Mouse (Mus musculus) ES-Bruce4 (cell line): Measurements from ENCODE around the gene Padi1. TPM values are rescaled to one million over a fixed set of nuclear protein-coding genes. Genes with fewer than 3 reads are reported as not detected.

ENCODE experiments used
- H3K27ac ChIP-seq: 2 replicates; pipeline ENCODE4 v1.5.1; 2012; ENCODE audit warnings: low read length, inconsistent platforms; ENCODE audit not compliant: insufficient read depth
- H3K27me3 ChIP-seq: 2 replicates; pipeline ENCODE4 v1.6.1; 2012; ENCODE audit warnings: mild to moderate bottlenecking, low read length, inconsistent platforms; ENCODE audit not compliant: control insufficient read depth, poor library complexity, insufficient read depth, severe bottlenecking
- H3K36me3 ChIP-seq: 2 replicates; pipeline ENCODE4 v1.6.1; 2012; ENCODE audit warnings: inconsistent platforms, mild to moderate bottlenecking, low read length, moderate library complexity; ENCODE audit not compliant: control insufficient read depth, poor library complexity, insufficient read depth, severe bottlenecking
- H3K4me1 ChIP-seq: one replicate; pipeline ENCODE4 v1.8.1; 2011; ENCODE audit warnings: low read length; ENCODE audit not compliant: control insufficient read depth, insufficient read depth
- H3K4me3 ChIP-seq: 2 replicates; pipeline ENCODE4 v1.5.1; 2011; ENCODE audit warnings: low read depth, mild to moderate bottlenecking, low read length
- H3K9ac ChIP-seq: 2 replicates; pipeline ENCODE4 v1.6.1; 2012; ENCODE audit warnings: low read depth, mild to moderate bottlenecking, inconsistent platforms; ENCODE audit not compliant: poor library complexity, severe bottlenecking
- H3K9me3 ChIP-seq: replicated peaks from 2 replicates; pipeline ENCODE4 v1.6.1; 2012; ENCODE audit warnings: mild to moderate bottlenecking, low read length, inconsistent platforms; ENCODE audit not compliant: control insufficient read depth, poor library complexity, insufficient read depth, severe bottlenecking
- CTCF ChIP-seq: IDR thresholded peaks from one replicate; pipeline ENCODE4 v1.8.1; 2011; ENCODE audit warnings: low read depth, low read length
- EP300 ChIP-seq: IDR thresholded peaks from 2 replicates; pipeline ENCODE4 v1.6.1; 2011; ENCODE audit warnings: low read depth, low read length; ENCODE audit not compliant: insufficient read depth
- POLR2A ChIP-seq: IDR thresholded peaks from one replicate; pipeline ENCODE4 v1.8.1; 2011; ENCODE audit warnings: low read length; ENCODE audit not compliant: insufficient read depth
- polyA plus RNA-seq: library from polyadenylated mRNA; stranded (reverse); fragments of >200 nt; gene quantifications from 2 replicates; pipeline ENCODE4 v1.2.4, GENCODE M21; 2011; ENCODE audit warnings: low read depth; ENCODE audit not compliant: missing spikeins, insufficient read depth, insufficient read length

Padi1 gene
- polyA plus RNA-seq, 1 experiment: 0.43 TPM

DNA sequence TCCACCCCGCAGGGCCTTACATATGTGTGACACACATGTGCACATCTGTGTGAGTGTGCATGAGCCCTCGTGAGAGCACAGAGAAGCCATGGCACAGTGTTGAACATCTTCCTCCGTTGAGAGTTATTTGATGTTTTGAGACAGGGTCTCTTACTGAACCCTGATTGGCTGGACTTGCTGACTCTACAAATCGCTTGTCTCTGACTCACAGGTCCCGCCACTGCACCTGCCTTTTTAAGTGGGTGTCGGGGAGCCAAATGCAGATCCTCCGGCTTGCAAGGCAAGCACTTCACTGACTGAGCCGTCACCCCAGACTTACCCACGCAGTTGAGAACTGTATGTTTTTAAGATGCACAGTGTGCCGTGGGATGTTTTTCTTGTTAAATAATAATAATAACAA is 69.7 kb downstream of the Padi1 start:
- TF ChIP-seq POLR2A: no peak
- H3K36me3 ChIP-seq: no peaks in the 10 kb centered on the region
- no peak overlapping the region for H3K9ac ChIP-seq
- H3K27ac ChIP-seq: no peak overlapping the region
- H3K27me3 ChIP-seq: no peaks in the 10 kb centered on the region
- H3K9me3 ChIP-seq: no peaks in the 10 kb centered on the region
- no peak overlapping the region for H3K4me3 ChIP-seq
- H3K4me1 ChIP-seq: peaks cover 8% of the 10 kb centered on the region

DNA sequence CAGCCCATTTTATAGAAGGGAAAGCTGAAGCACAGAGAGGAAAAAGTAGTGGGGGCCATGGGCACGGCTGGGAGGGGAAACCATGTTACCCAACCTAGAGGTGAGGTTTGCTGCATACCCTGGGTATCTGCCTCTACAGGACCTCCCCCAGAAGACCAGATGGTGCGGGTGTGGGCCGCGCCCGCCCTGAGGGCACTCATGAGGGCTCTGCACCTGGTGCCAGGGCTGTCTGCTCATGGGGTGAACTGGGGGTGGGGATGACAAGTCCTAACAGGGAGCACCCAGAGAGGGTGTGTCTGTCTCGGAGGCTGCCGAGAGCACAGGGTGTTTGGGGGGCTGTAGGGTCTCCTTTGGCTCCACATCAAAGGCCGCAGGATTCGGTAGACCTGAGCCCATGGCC is 70.7 kb downstream of the Padi1 start:
- Histone ChIP-seq H3K27ac (no peak overlapping the region), H3K4me3 (no peak overlapping the region), H3K36me3 (no peaks in the 10 kb centered on the region), H3K4me1 (peaks cover 8% of the 10 kb centered on the region), H3K9me3 (no peaks in the 10 kb centered on the region), H3K27me3 (no peaks in the 10 kb centered on the region), H3K9ac (no peak overlapping the region)
- TF ChIP-seq EP300 (no peak), CTCF (no peak), POLR2A (no peak)

DNA sequence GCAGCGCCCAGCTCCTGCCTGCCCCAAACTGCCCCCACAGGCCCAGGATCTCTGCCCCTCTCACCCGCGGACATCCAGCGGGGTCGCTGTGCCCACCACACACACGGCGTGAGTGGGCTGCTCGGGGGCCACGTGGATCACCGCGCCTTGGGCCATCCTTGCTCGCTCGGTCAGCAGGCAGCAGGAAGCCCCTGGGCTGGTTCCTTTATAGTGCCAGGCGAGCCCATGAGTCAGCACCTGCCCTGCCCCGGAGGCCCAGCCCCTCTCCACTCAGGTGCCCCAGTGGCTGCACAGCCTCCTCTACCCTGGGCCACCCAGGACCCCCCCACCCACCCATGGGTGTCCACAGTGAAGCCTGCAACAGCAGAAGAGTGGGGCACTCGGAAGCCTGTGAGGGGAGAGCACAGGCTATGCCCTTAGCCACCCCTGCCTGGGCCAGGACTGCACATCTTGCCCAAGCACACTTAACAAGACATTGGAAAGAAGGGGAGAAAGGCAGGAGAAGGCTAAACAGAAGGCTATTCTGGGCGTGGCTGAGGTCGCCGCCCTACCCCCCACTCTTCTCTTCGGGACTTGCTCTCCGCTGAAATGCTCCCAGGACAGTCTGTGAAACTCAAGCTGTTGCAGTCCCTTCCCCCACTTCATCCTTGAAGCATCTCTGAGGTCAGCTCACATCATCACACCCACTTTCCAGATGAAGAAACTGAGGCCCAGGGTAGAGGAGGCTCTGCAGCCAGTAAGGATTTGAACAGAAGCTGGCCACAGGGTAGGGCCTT is 71.4 kb downstream of the Padi1 start, which contains the start of gene Padi4:
Padi4 (minus strand) TSS at position 212 of the 776 bp plus-strand sequence.
- H3K27ac ChIP-seq: 0 out of 2 replicates have a peak within 1 kb of the TSS, but pooled peaks have one; percentile 7
- H3K9me3 ChIP-seq: no peaks in the 10 kb centered on the region
- no peaks in the 10 kb centered on the region for H3K36me3 ChIP-seq
- H3K9ac ChIP-seq: peak within 1 kb of the TSS; percentile 29
- TF ChIP-seq CTCF (no peak), EP300 (peak; percentile 50; the same call in 1 of the 2 replicates), POLR2A (no peak)
- H3K4me1 ChIP-seq: peaks cover 10% of the 10 kb centered on the region
- peak within 1 kb of the TSS; percentile 48 for H3K4me3 ChIP-seq
- no peaks in the 10 kb centered on the region for H3K27me3 ChIP-seq

DNA sequence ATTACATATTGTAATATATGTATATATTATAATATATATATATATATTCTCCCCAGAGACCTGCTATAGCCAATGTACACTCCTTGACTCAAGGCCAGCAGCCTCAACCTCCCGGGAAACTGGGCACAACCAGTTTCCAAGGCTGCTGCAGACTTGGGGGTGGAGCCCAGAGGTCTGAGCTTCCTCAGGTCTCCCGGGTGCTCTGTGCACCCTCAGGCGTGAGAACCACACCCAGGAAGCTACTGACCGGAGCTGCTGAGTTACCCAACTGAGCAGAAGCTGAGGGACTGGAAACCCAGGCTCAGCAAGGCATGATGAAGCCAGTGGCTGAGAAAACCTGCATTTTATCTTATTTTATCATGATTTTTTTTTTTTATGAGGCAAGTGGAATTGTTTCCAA is 74.5 kb downstream of the Padi1 start:
- no peaks in the 10 kb centered on the region for H3K36me3 ChIP-seq
- H3K4me1 ChIP-seq: peaks cover 10% of the 10 kb centered on the region
- TF ChIP-seq CTCF: no peak
- TF ChIP-seq POLR2A: no peak
- TF ChIP-seq EP300: peak; percentile 66; the same call in 1 of the 2 replicates
- no peaks in the 10 kb centered on the region for H3K27me3 ChIP-seq
- H3K4me3 ChIP-seq: no peak overlapping the region
- no peak overlapping the region for H3K9ac ChIP-seq
- H3K27ac ChIP-seq: no peak overlapping the region
- no peaks in the 10 kb centered on the region for H3K9me3 ChIP-seq

DNA sequence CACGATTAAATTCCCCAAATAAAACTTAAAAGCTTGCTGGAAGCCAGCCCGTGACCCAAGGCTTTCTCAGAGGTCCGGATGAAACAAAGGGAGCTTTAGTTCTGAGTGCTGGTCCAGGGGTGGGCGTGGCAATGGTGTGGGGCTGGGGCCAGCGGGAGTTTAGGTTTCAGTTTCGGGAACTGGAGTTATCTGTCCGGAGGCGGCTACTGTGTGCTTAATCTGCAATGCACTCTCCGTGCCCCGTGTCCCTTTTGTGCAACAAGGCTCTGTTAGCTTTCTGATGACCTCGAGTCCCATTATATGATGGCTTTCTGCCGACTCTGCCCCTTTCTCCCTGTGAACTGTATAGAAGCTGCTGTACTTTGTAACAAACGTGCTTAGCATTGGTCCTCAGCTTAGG is 75.1 kb downstream of the Padi1 start:
- H3K4me3 ChIP-seq: peak overlapping the region; percentile 16; the same call in 1 of the 2 replicates
- TF ChIP-seq EP300: 0 out of 2 replicates have a peak, but pooled peaks have one; percentile 32
- TF ChIP-seq POLR2A: no peak

DNA sequence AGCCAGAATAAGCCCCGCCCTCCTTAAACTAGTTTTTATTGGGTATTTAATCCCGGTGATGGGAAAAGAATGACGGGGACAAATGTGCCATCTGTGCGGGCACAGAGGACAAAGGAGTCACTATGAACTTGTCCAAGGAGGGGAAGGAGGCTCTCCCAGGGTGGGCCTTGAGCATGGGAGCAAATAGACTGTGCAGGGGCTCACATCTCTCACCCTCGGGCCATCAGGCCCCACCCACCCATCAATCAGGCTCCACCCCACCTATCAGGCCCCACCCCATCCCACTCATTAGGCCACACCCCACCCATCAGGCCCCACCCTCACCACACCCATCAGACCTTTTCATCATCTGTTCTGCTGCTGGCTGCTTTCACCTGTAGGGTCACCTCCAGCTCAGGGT is 76.6 kb downstream of the Padi1 start:
- peaks cover 4% of the 10 kb centered on the region for H3K4me1 ChIP-seq
- H3K9ac ChIP-seq: no peak overlapping the region
- no peak overlapping the region for H3K27ac ChIP-seq
- H3K4me3 ChIP-seq: no peak overlapping the region
- no peaks in the 10 kb centered on the region for H3K27me3 ChIP-seq
- H3K9me3 ChIP-seq: no peaks in the 10 kb centered on the region
- TF ChIP-seq POLR2A (no peak), EP300 (peak; percentile 77; the same call in 1 of the 2 replicates)
- no peaks in the 10 kb centered on the region for H3K36me3 ChIP-seq

More for the DNA sequence above, 75.1 kb downstream of the Padi1 start:
- Histone ChIP-seq H3K27me3 (no peaks in the 10 kb centered on the region), H3K9ac (no peak overlapping the region), H3K9me3 (no peaks in the 10 kb centered on the region), H3K4me1 (peaks cover 10% of the 10 kb centered on the region), H3K27ac (peak overlapping the region; percentile 81), H3K36me3 (no peaks in the 10 kb centered on the region)
